Mouse (Mus musculus): ENCODE measurements at regions not wholly inside any gene's neighbourhood (a gene's known extent, or its start where the extent isn't known, plus 50 kb on each side); places are given as distances from the start of the nearest gene placed in this dataset.
A peak's percentile ranks its signal among the peaks of the same experiment; 100 is the strongest.

GRCm38 (mm10) chr1:187446511-187446910 lies 162.1 kb upstream of the Esrrg start:
- Histone ChIP-seq H3K9ac (no peak overlapping the region), H3K9me3 (ENCODE audit: low read length) (no peaks in the 10 kb centered on the region), H3K36me3 (ENCODE audit: insufficient read depth) (no peaks in the 10 kb centered on the region), H3K27me3 (ENCODE audit: insufficient read depth, low read length) (no peaks in the 10 kb centered on the region), H3K4me1 (ENCODE audit: insufficient read depth) (no peaks in the 10 kb centered on the region), H3K4me3 (ENCODE audit: low read depth, low read length) (no peak overlapping the region), H3K4me2 (ENCODE audit: low read depth) (no peak overlapping the region), H3K27ac (ENCODE audit: low read depth, low read length) (no peak overlapping the region)
- DNase-seq: no peak
- TF ChIP-seq CTCF (IDR thresholded peaks at IDR 0.05; ENCODE audit: low read depth): no peak
- 73% methylated on average over 6 of the region's 6 CpGs for WGBS
- ATAC-seq: no peak

- no peak overlapping the region for H3K27ac ChIP-seq (ENCODE audit: low read depth, low read length)
- H3K36me3 ChIP-seq (ENCODE audit: insufficient read depth): no peaks in the 10 kb centered on the region
- no peak overlapping the region for H3K9ac ChIP-seq
- DNase-seq: peak; percentile 61
- H3K4me2 ChIP-seq (ENCODE audit: low read depth): no peak overlapping the region
- no peak overlapping the region for H3K4me3 ChIP-seq (ENCODE audit: low read depth, low read length)
- TF ChIP-seq CTCF (IDR thresholded peaks at IDR 0.05; ENCODE audit: low read depth): peak; percentile 70
- H3K27me3 ChIP-seq (ENCODE audit: insufficient read depth, low read length): no peaks in the 10 kb centered on the region
- 18% methylated on average over 6 of the region's 6 CpGs for WGBS
- no peaks in the 10 kb centered on the region for H3K9me3 ChIP-seq (ENCODE audit: low read length)
- no peak for ATAC-seq
- H3K4me1 ChIP-seq (ENCODE audit: insufficient read depth): no peaks in the 10 kb centered on the region
These were observed 160.4 kb upstream of the Esrrg start for GRCm38 (mm10) chr1:187448173-187448572.

- no peaks in the 10 kb centered on the region for H3K36me3 ChIP-seq (ENCODE audit: insufficient read depth)
- no peak overlapping the region for H3K9ac ChIP-seq
- no peaks in the 10 kb centered on the region for H3K9me3 ChIP-seq (ENCODE audit: low read length)
- no peak for DNase-seq
- no peak overlapping the region for H3K4me2 ChIP-seq (ENCODE audit: low read depth)
- ATAC-seq: no peak
- H3K4me1 ChIP-seq (ENCODE audit: insufficient read depth): no peaks in the 10 kb centered on the region
- WGBS: 54% methylated on average over 3 of the region's 3 CpGs
- no peaks in the 10 kb centered on the region for H3K27me3 ChIP-seq (ENCODE audit: insufficient read depth, low read length)
- TF ChIP-seq CTCF (IDR thresholded peaks at IDR 0.05; ENCODE audit: low read depth): no peak
- H3K27ac ChIP-seq (ENCODE audit: low read depth, low read length): no peak overlapping the region
- no peak overlapping the region for H3K4me3 ChIP-seq (ENCODE audit: low read depth, low read length)
These were observed 158.5 kb upstream of the Esrrg start for GRCm38 (mm10) chr1:187450106-187450505.

GRCm38 (mm10) chr1:187452189-187452588 lies 156.4 kb upstream of the Esrrg start:
- H3K27ac ChIP-seq (ENCODE audit: low read depth, low read length): no peak overlapping the region
- H3K4me2 ChIP-seq (ENCODE audit: low read depth): no peak overlapping the region
- peak; percentile 61 for TF ChIP-seq CTCF (IDR thresholded peaks at IDR 0.05; ENCODE audit: low read depth)
- WGBS: 29% methylated on average over 6 of the region's 6 CpGs
- ATAC-seq: no peak
- peak; percentile 16 for DNase-seq
- H3K9ac ChIP-seq: no peak overlapping the region
- no peaks in the 10 kb centered on the region for H3K9me3 ChIP-seq (ENCODE audit: low read length)
- no peak overlapping the region for H3K4me3 ChIP-seq (ENCODE audit: low read depth, low read length)
- no peaks in the 10 kb centered on the region for H3K27me3 ChIP-seq (ENCODE audit: insufficient read depth, low read length)
- no peaks in the 10 kb centered on the region for H3K36me3 ChIP-seq (ENCODE audit: insufficient read depth)
- no peaks in the 10 kb centered on the region for H3K4me1 ChIP-seq (ENCODE audit: insufficient read depth)

GRCm38 (mm10) chr1:187454431-187454830 lies 154.2 kb upstream of the Esrrg start:
- H3K27ac ChIP-seq (ENCODE audit: low read depth, low read length): no peak overlapping the region
- DNase-seq (no peak), ATAC-seq (no peak)
- WGBS: 59% methylated on average over 5 of the region's 5 CpGs
- H3K9ac ChIP-seq: no peak overlapping the region
- no peaks in the 10 kb centered on the region for H3K9me3 ChIP-seq (ENCODE audit: low read length)
- H3K4me2 ChIP-seq (ENCODE audit: low read depth): no peak overlapping the region
- no peaks in the 10 kb centered on the region for H3K36me3 ChIP-seq (ENCODE audit: insufficient read depth)
- no peaks in the 10 kb centered on the region for H3K4me1 ChIP-seq (ENCODE audit: insufficient read depth)
- H3K4me3 ChIP-seq (ENCODE audit: low read depth, low read length): no peak overlapping the region
- TF ChIP-seq CTCF (IDR thresholded peaks at IDR 0.05; ENCODE audit: low read depth): 0 out of 2 replicates have a peak, but pooled peaks have one; percentile 21
- no peaks in the 10 kb centered on the region for H3K27me3 ChIP-seq (ENCODE audit: insufficient read depth, low read length)

GRCm38 (mm10) chr1:187484821-187485220 lies 123.8 kb upstream of the Esrrg start:
- no peak overlapping the region for H3K9ac ChIP-seq
- TF ChIP-seq CTCF (IDR thresholded peaks at IDR 0.05; ENCODE audit: low read depth): no peak
- H3K9me3 ChIP-seq (ENCODE audit: low read length): no peaks in the 10 kb centered on the region
- no peak overlapping the region for H3K4me3 ChIP-seq (ENCODE audit: low read depth, low read length)
- WGBS: 67% methylated on average over 2 of the region's 2 CpGs
- no peak overlapping the region for H3K4me2 ChIP-seq (ENCODE audit: low read depth)
- H3K4me1 ChIP-seq (ENCODE audit: insufficient read depth): no peaks in the 10 kb centered on the region
- no peak for ATAC-seq
- DNase-seq: no peak
- H3K36me3 ChIP-seq (ENCODE audit: insufficient read depth): no peaks in the 10 kb centered on the region
- H3K27ac ChIP-seq (ENCODE audit: low read depth, low read length): no peak overlapping the region
- no peaks in the 10 kb centered on the region for H3K27me3 ChIP-seq (ENCODE audit: insufficient read depth, low read length)

- ATAC-seq (no peak), DNase-seq (no peak)
- Histone ChIP-seq H3K9me3 (ENCODE audit: low read length) (no peaks in the 10 kb centered on the region), H3K27me3 (ENCODE audit: insufficient read depth, low read length) (no peaks in the 10 kb centered on the region), H3K4me1 (ENCODE audit: insufficient read depth) (no peaks in the 10 kb centered on the region), H3K36me3 (ENCODE audit: insufficient read depth) (no peaks in the 10 kb centered on the region), H3K27ac (ENCODE audit: low read depth, low read length) (no peak overlapping the region), H3K9ac (no peak overlapping the region), H3K4me3 (ENCODE audit: low read depth, low read length) (no peak overlapping the region), H3K4me2 (ENCODE audit: low read depth) (no peak overlapping the region)
- WGBS: 86% methylated on average over 13 of the region's 13 CpGs
- no peak for TF ChIP-seq CTCF (IDR thresholded peaks at IDR 0.05; ENCODE audit: low read depth)
These were observed 120.5 kb upstream of the Esrrg start for GRCm38 (mm10) chr1:187487948-187488690.
